Mouse (Mus musculus) CD4-positive helper T cell, adult 2 months (primary cell): ENCODE measurements at regions not wholly inside any gene's neighbourhood (a gene's known extent, or its start where the extent isn't known, plus 50 kb on each side); places are given as distances from the start of the nearest gene placed in this dataset.
"Not testable (repeated sequence)": the region's sequence is repeated elsewhere in the genome, so short reads cannot be mapped to it uniquely, and the experiment has no call there.

Experiments
- DNase-seq: peaks from one replicate; pipeline ENCODE4 v3.0.0-alpha.2; 2012; ENCODE audit warnings: low read depth, missing footprints, low spot score

DNA sequence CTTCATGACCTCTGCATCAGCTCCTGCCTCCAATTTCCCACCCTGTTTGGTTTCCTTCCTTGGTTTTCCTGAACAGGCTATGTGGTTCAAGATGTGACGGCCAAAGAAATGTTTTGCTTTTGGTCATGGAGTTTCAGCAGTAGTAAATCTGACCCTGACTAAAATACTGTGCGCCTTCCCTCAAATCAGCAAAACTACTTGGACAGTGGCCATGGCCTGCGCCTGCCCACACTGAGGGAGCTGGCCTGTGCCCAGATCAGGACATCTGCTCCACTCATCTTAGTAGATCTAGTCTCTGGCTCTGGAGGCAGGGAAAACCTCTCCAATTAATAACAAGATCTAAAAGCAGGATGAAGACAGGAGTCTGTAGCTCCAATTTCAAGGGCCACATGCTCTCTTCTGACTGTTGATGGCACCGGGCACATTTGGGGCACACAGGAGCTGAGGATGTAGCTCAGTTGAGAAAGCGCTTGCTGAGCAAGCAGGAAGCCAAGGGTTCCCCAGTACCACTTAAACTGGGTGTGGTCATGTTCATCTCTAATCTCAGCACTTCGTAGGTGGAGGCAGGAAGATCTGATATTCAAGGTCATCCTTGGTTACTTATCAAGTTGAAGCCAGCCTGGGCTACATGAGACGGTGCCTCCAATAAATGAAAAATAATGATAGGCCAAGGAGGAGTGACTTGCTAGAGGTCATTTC is 96.6 kb upstream of the Mrps10 start:
- peak; percentile 53 for DNase-seq

DNA sequence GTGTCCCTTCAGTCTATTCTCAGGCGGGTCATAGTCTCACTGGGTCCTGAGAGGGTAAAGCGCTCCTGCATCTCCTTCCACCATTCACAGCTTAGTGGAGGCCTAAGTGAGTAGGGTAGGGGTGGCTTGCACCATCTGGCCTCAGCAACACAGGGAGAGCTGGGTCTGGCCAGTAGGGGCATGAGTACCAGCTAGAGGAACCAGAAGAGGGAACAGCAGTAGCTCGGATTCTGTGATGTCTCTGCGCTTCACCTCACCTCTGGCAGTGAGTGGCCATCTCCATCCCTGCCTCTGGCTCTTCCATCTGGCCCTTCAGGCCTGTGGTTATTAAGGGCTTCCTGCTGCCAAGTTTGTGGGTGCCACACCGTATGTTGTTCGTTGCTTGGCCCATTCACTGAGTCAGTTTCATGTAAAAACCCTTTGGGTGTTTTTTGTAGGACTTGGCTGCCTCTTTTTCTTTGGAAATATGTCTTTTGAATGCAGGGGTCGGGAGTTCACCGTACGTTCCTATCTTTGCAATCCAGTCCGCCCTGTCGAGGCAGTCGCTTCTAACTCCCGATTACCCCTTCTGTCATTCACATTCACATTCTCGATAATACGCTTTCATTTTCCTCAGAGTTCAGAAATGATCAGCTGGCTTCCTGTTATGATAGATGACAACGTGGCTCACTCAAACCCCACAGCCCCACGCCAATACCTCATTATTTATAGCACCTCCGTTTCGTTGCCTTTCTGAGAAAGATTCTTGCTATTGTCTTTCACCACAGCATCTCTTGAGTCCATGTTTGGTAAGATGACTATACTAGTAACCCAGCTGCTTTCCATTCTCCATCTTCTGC is 99.4 kb upstream of the Mrps10 start:
- DNase-seq = peak; percentile 55

DNA sequence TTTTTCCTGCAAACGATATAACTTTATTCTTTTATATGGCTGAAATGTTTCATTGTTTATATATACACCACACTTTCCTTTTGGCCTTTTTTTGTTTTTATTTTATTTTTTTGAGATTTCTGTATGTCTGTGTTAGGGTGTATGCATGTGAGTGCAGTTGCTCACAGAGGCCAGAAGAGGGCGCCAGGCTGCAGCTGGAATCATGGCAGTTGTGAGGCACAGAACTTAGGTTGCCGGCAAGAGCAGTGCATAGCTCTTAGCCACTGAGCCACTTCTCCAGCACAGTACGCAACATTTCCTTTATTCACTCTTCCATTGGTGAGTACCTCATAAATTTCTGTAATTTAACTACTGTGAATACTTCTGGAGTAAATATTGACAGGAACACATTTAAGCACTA is 100.8 kb upstream of the Mrps10 start:
- DNase-seq = no peak

DNA sequence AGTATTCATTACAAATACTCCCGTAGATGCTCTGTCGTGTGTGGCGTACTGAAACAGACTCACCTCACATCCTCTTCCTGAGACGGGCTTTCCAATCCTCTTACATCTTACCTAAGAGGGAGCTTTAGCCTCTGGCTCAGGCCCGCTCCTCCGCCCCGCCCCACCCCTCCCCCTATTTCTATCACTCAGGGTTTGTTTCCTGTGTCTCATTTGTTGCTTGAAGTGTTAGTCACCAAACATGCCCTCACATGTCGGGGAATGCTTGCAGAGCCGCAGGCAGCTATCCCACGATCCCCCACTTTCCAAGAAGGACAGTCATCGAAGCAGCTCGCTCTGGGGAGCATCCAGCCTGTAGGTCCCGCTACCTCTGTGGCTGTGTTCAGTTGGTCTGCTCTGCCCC is 101.6 kb upstream of the Mrps10 start:
- DNase-seq = peak; percentile 24

DNA sequence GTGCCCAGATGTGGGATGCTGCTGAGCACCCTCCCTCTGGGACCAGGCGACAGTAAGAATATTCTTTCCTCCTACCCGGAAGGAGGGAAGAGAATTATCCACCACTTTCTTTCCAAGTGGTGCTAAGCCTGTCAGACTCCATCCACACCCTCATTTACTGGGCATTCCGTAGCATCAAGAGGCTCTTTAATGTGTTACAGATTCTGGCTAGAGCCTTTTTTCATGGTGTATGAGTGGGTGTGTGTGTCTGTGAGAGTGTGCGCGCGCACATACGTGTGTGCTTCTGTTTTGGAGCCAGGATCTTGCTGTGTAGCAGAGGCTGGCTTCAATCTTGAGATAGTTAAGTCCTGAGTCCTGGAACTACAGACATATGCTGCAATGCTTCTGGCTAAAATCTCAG is 102.4 kb upstream of the Mrps10 start:
- no peak for DNase-seq

DNA sequence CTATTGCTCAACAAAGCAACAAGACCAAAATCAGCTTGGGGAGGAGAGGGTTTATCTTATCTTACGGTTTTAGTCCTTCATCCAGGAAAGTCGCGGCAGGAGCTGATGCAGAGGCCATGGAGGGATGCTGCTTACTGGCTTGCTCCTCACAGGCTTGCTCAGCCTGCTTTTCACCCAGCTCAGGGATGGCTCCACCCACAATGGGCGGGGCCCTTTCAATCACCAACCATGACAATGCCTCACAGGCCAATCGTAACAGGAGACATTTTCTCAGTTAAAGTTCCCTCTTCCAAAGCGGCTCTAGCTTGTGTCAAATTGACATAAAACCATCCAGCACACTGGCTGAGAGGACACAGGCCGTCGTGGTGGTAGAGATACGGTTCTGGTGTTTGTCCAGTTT is 105.7 kb upstream of the Mrps10 start:
- DNase-seq = no peak

DNA sequence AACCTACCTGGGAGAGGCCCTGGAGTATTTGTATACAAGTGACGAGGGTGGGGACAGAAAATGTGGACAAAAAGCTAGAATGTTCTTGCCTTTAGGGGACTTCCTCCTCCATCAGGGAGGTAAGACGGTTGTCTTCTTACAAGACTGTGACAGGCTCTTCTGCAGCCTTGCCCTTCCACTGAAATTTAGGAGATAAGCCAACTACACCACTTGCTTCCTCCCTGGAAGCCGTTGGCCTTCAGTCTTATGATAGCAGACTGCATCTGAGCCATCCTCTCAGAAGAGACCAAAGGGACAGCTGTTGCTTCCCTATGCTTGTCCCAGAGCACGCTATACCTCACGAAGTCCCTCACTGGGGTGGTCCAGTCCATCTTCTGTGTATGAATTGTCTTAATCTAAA is 106.5 kb upstream of the Mrps10 start:
- DNase-seq = no peak

DNA sequence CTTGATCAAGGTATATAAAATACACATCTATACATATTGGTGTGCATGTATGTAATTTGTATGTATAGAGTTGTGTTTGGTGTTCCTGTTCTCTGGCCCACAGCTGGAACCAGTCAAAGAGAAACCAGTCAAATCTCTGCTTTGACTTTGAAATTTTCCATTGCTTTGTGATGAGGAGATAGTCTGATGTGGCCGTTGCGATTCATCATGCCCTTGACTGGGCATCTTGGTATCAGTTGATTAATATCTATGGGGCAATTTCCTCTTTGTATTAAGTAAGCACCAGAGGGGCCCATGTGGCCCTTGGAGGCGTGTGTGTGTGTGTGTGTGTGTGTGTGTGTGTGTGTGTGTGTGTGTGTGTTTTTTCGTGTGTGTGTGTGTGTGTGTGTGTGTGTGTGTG is 107.7 kb upstream of the Mrps10 start:
- DNase-seq = peak; percentile 36

DNA sequence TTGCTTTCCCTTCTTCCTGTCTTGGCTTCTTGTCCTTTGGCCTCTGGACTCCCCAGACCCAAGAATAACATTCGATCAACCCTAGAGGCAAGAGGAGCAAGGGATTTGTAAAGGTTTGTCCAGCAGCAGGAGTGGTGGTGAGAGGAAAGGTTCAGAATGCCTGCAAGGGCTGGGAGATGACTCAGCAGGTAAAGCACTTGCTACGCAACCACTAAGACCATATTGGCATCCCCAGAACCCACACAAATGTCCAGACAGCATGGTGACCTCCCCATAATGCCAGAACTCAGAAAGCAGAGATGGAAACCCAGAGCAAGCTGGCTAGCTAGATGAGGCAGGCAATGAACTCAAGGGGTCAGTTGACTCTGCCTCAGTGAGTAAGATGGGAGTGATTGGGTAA is 110.4 kb upstream of the Mrps10 start:
- DNase-seq = no peak

DNA sequence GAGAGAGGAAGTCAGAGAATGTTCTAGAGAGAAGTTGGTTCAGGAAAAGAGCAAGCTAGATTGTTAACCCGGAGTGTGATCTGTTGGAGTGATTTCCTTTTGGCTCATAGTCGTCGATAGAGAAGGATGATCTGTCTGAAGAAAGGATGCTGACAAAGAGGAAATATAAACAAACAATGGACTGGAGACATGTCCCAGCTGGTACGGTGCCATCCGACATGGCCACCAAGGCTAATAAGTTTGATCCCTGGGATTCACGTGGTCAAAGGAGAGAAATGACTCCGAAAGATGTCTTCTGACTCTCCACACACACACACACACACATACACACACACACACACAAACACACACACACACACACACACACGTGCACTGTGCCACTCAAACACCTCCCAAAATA is 113.5 kb upstream of the Mrps10 start:
- no peak for DNase-seq

DNA sequence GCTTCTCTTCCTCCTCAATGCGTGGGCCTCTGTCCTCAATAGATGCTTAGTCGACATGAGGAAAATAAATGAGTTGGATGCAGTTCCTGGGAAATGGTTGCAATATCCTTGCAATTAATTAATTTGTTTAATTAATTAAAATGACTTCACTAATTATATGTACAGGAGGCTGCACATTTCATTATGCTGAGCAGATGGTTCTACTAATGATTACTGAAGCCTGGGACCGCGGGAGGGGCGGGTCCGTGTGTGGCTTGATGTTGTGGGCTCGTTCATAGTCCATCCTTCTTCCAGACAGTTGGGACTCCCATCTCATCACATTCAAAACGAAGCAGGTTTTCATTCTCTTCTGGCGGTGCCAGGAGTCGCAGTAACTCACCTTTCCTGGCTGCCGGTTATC is 114.7 kb upstream of the Mrps10 start:
- DNase-seq = no peak

DNA sequence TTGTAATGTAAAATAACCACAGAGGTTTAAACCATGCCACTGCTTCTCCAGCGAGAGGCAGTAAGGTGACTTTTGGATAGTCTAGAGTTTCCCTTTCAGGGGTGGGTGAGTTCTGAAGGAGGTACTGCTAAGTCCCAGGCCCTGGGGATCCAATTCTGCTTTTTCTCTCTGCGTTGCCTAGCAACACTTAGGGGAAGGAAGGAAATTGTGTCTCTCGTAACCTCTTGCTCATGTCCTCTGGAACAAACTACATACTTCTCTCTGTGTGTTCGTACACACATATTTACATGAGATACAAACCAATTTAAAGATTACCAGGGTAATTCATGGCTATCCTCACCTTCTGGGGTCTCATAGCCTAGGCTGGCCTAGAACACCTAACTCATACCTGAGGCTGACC is 118.7 kb upstream of the Mrps10 start:
- no peak for DNase-seq

DNA sequence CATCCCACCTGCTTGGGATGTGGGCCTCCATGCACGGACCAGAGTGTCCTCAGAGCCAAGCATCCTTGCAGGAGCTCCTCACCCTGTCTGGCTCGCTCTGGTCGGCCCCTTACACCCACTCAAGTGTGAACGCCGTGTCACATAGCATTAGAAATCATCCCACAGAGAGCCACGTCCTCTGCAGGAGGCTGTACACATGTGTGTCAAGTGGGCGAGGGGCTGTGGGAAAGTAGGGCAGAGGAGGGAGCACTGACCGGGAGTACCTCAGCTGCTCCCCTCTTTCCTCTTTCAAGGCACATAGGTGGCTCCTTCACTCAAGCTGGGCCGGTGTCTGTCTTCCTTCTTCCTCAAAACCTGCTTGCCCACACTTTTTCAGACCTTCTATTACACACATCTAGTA is 119.5 kb upstream of the Mrps10 start:
- DNase-seq = no peak

DNA sequence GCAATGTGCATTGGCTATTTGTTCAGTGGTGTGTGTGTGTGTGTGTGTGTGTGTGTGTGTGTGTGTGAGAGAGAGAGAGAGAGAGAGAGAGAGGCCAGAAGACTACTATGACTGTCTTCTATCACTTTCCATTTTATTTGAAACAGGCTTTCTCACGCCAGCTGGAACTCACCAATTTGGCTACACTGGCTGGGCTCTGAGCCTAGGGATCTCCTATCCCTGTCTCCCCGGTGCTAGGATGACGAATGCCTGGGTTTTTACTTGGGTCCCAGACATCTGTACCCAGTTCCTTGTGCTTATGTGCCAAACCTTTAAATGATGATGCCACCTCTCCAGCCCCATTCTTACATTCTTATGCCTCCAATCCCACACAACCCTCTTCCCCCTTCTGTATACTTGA is 120.6 kb upstream of the Mrps10 start:
- no peak for DNase-seq

DNA sequence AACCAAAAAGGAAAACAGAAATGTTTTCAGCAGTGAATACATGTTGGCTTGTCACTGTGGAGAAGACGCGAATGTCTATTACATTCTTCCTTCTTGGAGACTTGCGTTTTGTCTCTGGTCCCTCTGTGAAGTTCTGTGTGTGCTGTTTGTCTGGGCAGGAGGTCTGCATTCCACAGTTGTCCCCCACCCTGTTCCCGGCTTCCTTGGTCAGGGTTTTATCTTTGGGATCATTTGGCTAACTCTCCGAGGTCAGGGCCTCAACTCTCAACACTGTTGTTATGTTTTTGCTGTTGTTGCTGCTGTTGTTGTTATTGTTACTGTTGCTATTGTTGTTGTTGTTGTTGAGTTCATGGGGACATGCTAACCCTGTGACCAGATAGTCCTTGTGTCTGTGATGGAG is 121.2 kb upstream of the Mrps10 start:
- no peak for DNase-seq

DNA sequence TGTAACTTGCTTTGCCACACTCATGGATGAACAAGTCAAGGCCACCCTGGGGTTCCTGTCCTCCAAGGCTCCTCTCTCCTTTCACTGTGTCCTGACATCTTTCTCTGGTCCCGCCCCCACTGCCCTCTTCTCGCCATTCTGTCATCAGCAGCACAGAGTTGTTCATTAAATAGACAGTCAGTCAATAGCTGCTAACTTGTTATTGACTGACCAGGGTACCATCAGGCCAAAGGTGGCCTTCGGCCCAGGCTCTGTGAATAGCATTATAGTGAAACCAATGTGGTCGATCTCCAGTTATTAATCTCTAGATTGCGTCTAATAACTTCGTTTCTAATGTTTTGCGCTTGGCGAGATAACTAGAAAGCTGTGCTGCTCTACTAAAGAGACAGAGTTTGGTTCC is 122.1 kb upstream of the Mrps10 start:
- no peak for DNase-seq

DNA sequence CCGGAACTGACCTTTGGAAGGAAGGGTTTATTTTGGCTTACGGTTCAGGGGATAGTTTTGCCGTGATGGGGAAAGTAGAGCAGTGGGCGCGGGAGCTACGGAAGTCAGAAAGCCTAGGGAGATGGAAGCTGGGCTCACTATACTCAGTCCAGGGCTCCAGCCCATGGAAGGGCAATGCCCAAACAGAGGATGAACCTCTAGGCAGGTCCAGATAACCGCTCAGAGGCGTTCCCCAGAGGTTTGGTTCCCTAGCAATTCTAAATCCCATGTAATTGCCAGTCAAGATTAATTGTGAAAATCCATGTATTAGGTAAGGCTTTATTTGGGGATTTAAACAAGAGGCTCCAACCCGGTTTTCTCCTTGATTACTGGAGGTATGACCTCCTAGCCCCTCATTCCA is 123.1 kb upstream of the Mrps10 start:
- no peak for DNase-seq

DNA sequence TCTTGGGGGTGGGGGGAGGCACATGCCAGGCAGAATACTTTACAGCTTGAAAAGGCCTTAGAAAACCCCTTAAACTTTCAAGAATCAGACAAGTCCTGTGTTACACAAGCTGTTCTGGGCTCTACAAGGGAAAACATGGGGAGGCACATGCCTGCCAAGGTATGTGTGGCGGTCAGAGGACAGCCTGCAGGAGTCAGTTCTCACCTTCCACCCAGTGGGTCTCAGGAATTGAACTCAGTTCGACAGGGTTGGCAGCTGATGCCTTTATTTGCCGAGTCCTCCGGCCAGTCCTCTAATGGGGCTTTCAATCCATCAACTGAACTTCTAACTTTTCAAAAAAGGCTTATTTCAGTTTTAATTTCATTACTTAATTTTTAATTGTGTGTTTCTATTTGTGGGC is 129.6 kb upstream of the Mrps10 start:
- DNase-seq = no peak

DNA sequence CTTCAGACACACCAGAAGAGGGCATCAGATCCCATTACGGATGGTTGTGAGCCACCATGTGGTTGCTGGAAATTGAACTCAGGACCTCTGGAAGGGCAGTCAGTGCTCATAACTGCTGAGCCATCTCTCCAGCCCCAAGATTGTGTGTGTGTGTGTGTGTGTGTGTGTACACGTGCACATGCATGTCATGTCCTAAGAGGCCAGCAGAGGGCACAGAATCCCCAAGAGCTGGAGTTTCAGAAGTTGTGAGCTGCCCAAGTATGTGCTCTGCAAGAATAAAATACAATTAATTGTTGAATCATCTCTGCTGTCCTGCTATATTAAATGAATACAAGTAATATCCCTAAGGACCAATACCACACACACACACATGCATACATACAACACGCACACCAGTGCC is 130.8 kb upstream of the Mrps10 start:
- DNase-seq = not testable (repeated sequence)

DNA sequence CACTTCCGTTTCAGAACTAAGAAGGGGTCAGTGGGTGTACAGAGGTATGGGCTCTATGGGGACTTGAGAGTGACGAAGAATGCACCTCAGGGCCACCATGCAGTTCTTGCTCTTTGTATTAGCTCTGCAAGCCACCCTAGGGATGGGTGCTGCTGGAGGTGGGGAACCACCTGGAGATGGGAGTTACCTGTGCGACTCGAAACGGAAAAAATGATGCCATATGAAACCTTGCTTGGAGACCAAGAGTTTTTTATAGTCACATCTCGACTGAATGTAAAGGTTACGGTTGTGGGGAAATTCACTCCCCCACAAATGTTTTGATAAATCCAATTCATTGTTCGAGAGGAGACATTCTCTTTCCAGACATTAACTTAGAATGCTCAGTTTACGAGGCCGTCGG is 134.3 kb upstream of the Mrps10 start:
- peak; percentile 58 for DNase-seq

DNA sequence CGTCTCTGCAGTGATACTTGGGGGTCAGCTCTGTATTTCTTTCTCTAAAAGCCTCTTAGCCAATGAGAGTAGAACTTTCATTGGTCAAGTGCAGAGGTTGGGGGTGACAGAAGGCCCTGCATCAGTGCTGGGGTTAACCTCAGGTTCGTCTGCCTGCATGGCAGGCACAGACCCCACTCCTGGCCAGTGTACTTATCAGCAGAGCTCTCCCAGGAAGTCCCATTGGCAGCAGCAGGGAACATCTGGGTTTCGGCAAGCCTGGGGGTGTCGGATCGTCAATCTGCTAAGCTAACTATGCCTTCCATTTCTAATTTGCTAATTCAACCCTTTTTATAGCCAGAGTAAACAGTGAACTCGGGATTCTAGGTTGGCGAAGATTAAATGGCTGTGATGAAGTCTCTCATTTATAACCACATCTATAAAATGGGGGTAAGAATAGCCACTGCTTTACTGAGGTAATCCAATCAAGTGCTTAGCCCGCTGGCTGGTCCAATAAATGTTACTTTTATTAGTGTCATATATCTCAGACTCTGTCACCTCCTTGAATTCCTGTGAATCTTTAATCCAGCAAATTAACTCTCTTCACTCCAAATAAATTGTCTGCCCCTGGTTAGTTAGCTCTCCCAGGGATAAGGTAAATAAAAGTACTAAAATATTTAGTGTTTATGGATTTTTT is 135.5 kb upstream of the Mrps10 start:
- no peak for DNase-seq

DNA sequence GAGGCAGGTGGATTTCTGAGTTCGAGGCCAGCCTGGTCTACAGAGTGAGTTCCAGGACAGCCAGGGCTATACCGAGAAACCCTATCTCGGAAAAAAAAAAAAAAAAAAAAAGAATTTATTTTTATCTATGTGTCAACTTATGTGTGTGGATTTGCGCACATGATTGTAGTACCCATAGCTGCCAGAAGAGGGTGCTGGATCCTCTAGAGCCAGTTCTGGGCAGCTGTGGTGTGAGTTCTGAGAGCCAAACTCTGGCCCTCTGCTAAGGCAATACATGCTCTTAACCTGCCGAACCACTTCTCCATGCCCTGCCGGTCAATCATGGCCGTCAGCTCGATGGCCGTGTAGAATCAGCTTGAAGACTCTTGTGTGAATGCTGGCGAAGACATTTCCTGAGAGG is 138.0 kb upstream of the Mrps10 start:
- DNase-seq = no peak

DNA sequence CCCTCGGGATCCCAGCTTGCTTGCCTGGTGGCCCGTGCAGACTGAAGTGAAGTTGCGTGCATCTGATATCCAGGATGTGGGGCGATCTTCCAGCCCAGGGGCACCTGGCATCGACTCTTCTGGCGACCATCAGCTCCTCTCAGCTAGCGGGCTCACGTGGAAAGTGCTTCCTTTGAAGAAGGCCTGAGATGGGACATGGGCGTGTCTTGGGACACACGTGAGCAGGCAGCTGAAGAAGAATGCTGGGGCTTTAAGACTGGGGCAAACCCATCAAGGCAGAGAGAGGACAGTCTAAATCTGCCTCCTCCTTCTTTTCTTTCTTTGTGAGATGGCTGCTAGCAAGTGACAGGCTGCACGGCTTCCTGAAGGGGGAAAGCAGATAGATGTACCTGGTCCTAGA is 142.3 kb upstream of the Mrps10 start:
- DNase-seq = no peak
